Mouse (Mus musculus): ENCODE results near the gene Phactr2.

GRCm38 (mm10) chr10:13274699-13275098 lies 199.5 kb downstream of the Phactr2 start:
- no peak for TF ChIP-seq CTCF (conservative IDR thresholded peaks at IDR 0.05; ENCODE audit: insufficient read depth, insufficient read length, low read depth, low read length)
- TF ChIP-seq POLR2A (IDR thresholded peaks at IDR 0.05; ENCODE audit: low read depth, low read length): no peak

Measured in kidney, adult 2 months (tissue).